Mouse (Mus musculus) CD8-positive naive resting alpha-beta T cell, adult 2 months (primary cell): Measurements from ENCODE around the gene Tpx2.

Experiments
- DNase-seq, 2 experiments: peaks; one replicate each; pipeline ENCODE4 v3.0.0; 2022; ENCODE audit warnings: low read depth in 2 of 2, low spot score in 2 of 2

Tpx2 gene

DNA sequence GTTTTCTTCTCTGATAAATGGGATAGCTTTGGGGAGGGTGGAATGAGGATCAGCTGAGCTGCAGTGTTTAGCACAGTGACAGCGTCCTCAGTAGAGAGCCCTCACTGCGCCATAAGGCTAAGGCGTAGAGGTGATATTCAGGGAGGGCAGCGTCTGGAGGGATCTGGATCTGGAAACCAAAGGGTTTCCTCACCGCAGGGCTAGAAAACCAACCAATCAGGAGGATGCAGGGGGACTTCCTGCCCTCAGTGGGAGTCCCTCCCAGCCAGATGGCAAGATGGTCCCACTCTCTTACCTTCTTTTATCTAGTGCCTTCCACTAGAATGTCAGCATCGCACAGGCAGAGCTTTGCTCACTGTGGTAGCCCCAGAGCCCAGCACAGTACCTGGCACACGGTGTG lies 94.0 kb downstream of the Tpx2 start:
- DNase-seq = no peak

DNA sequence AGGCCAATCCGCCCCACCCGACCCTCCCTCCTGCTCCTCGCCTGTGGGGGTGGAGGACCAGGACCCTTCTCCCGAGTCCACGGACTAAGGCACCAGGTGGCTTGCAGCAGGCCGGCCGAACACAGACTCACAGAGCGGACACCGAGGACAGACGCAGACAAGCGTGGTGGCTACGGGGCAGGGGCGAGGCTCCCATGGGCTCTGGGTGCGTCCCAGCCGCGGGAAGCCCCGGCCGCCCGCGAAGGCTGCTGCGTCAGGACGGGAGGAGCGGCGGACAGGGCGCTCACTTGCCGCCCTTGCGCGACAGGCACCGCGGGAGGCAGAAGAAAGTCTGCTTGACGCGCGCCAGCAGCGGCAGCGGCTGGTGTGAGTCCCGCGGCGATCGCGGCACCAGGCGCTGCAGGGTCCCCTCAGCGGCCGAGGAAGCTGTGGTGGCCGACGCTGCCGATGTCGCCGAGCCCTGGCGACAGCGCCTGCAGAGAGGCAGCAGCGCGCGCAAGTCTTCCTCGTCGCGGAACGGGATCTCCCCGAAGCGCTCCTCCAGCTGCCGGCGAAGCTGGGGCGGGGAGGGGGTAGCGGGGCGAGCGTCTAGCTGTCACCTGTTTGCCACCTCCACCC lies 95.2 kb downstream of the Tpx2 start:
- no peak for DNase-seq

DNA sequence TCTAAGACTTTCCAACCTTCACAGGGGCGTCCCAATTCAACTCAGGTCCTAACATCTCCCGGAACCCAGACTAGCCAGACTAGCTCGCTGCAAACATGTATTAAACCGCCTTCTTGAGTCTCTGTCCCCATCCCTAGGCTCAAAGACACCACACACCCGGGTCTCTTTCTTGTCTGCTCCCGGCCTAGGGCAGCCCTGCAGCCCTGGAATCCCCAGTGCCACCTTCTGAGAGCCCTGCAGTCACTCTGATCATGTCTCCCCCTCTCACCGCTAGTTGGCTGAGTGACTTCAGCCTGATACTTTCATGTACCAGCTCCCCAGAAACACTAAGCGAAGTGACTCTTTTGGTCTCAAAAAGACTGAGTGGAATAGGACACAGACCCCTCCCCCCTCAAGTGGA lies 95.8 kb downstream of the Tpx2 start:
- DNase-seq = no peak

DNA sequence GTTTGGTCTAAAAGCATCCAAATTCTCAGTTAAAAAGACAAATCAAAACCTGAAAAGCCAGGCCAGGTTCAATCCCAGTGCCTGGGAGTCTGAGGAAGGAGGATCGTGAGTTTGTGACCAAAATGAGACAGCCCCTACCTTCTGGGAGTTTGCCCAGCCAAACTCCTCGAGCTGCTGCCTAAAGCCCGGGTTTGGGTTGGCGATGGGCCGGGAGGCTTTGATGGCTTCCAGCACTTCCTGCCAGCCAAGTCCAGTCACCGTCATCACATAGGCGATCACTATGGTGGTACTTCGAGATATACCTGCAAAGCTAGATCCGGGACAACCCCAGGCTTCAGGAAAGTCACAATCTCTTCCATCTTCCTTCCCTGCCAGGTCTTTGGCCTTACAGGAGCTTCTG lies 96.2 kb downstream of the Tpx2 start:
- no peak for DNase-seq
